Mouse (Mus musculus): ENCODE measurements around the gene Ifitm5.

DNA sequence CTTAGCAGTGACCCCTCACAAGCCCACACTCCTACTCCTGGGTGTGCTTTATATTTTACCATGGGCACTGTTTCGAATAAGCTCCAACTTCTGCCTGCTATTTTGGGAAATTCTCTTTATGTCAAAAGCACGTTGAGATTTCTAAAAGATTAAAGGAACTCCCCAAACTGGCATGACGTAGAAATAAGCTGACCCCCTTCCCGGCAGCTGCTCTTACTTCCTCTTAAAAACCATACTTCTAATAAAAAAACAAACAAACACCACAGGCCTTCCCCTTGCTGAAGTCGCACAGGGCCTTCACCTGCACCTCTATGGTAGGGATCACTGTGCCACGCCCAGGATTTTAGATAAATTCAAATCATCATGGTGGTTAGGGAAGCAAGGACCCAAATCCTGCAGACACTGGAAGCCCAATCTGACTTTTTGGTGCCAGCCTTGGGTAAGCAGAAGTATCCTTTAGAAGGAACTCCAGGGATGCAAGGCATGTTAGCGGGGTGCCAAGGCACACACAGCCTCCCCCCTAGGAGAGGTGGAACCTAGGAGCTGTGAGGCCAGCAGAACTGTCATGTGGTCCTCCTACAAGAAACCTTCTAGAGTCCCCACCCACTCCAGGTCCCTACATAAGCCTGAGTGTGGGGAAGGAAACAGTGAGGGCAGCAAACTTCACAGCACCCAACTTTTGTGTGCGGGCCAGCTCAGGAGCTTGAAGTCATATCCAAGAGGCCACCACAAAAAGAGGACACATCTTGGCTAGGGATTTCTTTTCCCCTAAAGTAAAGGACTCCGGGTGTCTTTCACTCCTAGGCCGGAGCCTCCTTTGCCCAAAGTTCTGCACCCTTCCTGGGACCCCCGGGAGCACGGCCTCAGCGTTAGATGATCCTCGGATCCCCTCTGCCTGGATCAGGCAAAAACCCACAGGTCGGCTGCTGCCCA is 4.0 kb upstream of the Ifitm5 start:
- no peak for TF ChIP-seq E2F4 (IDR thresholded peaks at IDR 0.05; ENCODE audit: borderline replicate concordance, low read depth, low read length)
- TF ChIP-seq GATA1 (IDR thresholded peaks at IDR 0.05; ENCODE audit: low read depth, low read length), result no peak
- no peak for TF ChIP-seq CTCF (IDR thresholded peaks at IDR 0.05 in 2 of 3, conservative IDR thresholded peaks at IDR 0.05 in 1 of 3; ENCODE audit: control insufficient read depth in 1 of 3, insufficient read depth in 1 of 3, low read depth in 2 of 3, low read length in 3 of 3, poor library complexity in 1 of 3, severe bottlenecking in 1 of 3)
- TF ChIP-seq POLR2A (IDR thresholded peaks at IDR 0.05; ENCODE audit: control insufficient read depth in 1 of 2, insufficient read depth in 1 of 2, low read depth in 1 of 2, low read length in 2 of 2, poor library complexity in 1 of 2), result 0 out of 4 replicates have a peak, but pooled peaks of 1 of the 2 experiments have one; percentile 24
- TF ChIP-seq MAFK (IDR thresholded peaks at IDR 0.05; ENCODE audit: borderline replicate concordance, low read depth, low read length), result no peak
- no peak for TF ChIP-seq JUND (IDR thresholded peaks at IDR 0.05; ENCODE audit: low read depth, low read length)
- TF ChIP-seq USF1 (IDR thresholded peaks at IDR 0.05; ENCODE audit: low read depth, low read length), result no peak
- no peak for TF ChIP-seq MAZ (IDR thresholded peaks at IDR 0.05; ENCODE audit: low read depth, low read length)
- no peak for TF ChIP-seq CHD1 (IDR thresholded peaks at IDR 0.05; ENCODE audit: low read depth, low read length)
- TF ChIP-seq NELFE (IDR thresholded peaks at IDR 0.05; ENCODE audit: low read depth, low read length), result no peak
- TF ChIP-seq EP300 (IDR thresholded peaks at IDR 0.05; ENCODE audit: low read depth in 1 of 2, low read length in 2 of 2), result peak; percentile 24 to 33; a peak in 2 of 4 replicates
- peak; percentile 33; the same call in 1 of the 2 replicates for TF ChIP-seq HCFC1 (IDR thresholded peaks at IDR 0.05; ENCODE audit: low read depth, low read length)
- TF ChIP-seq TCF12 (IDR thresholded peaks at IDR 0.05; ENCODE audit: low read depth, low read length), result no peak
- no peak for TF ChIP-seq POLR2AphosphoS2 (IDR thresholded peaks at IDR 0.05; ENCODE audit: low read length)
